Mouse (Mus musculus) bone marrow, adult 2 months (tissue): Measurements from ENCODE around the gene Tenm3. TPM values are rescaled to one million over a fixed set of nuclear protein-coding genes. Genes with fewer than 3 reads are reported as not detected.

Experiments used
- H3K27ac ChIP-seq: fragments of 200-500 bp; 2 replicates; pipeline ENCODE4 v1.5.1; 2012; ENCODE audit warnings: low read depth, mild to moderate bottlenecking, control low read depth, inconsistent platforms, low read length; ENCODE audit not compliant: control insufficient read depth, poor library complexity, insufficient read depth
- H3K4me1 ChIP-seq: fragments of 200-500 bp; 2 replicates; pipeline ENCODE4 v1.6.1; 2011; ENCODE audit warnings: low read length; ENCODE audit not compliant: control insufficient read depth, insufficient read depth
- H3K4me3 ChIP-seq: fragments of 200-500 bp; replicated peaks from 2 replicates; pipeline ENCODE3; 2011; ENCODE audit warnings: mild to moderate bottlenecking, low read depth, low read length, control low read depth; ENCODE audit not compliant: control insufficient read depth
- CTCF ChIP-seq: fragments of 200-500 bp; IDR thresholded peaks from 2 replicates; pipeline ENCODE4 v1.5.1; 2011; ENCODE audit warnings: low read length, control low read depth; ENCODE audit not compliant: control insufficient read depth, insufficient read depth
- POLR2A ChIP-seq: fragments of 200-500 bp; IDR thresholded peaks from 2 replicates; pipeline ENCODE4 v1.6.1; 2011; ENCODE audit warnings: low read depth, mild to moderate bottlenecking, control low read depth, low read length, borderline replicate concordance; ENCODE audit not compliant: control insufficient read depth
- WGBS: fragments of 180-500 bp; shearing (Covaris S2); methylation state at CpG from one replicate; pipeline ENCODE4 v1.1.7; 2018; 5-methylcytosine and 5-hydroxymethylcytosine counted together
- polyA plus RNA-seq: library from polyadenylated mRNA; stranded (reverse); fragments of >200 nt; gene quantifications from 2 replicates; pipeline ENCODE4 v1.2.4, GENCODE M21; 2011; ENCODE audit warnings: low replicate concordance; ENCODE audit not compliant: missing spikeins, insufficient read depth, insufficient read length

Gene Tenm3
- polyA plus RNA-seq, 1 experiment: 0.45 TPM

DNA sequence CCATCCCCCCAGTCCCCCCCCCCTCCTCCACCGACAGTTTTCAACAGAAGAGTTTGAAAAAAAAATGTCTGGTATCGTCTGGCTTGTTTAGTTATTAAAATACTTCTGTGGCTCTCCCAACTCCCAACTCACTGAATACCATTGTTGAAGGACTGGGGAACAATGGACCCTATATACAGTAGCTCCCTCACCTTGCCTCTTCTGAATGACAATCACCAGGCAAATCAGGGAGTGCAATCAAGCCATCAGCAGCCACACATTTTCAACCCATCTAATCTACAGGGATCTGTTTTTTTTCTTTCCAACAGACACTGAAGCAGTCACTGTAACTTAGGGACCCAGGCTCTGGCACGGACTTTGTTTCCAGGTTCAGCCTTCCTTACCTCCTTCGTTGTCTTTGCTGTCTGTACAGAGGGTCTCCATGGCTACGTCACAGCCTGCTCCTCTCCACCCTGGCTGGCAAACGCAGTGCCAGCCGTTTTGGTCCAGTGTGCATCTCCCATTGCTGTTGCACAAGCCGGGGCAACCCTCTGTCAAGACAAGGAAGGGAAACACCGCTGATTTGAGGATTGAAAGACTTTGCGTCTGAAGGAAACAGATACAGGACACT is 533.4 kb downstream of the Tenm3 start:
- no peak for TF ChIP-seq CTCF
- no peak for TF ChIP-seq POLR2A
- Histone ChIP-seq H3K4me3 (no peak overlapping the region), H3K27ac (no peak overlapping the region), H3K4me1 (no peaks in the 10 kb centered on the region)
- WGBS: 69% methylated on average over 10 of the region's 10 CpGs

- Histone ChIP-seq H3K4me3 (no peak overlapping the region), H3K27ac (no peak overlapping the region), H3K4me1 (no peaks in the 10 kb centered on the region)
- TF ChIP-seq CTCF (no peak), POLR2A (no peak)
- WGBS: 78% methylated on average over 16 of the region's 16 CpGs
Measured at GRCm38 (mm10) chr8:48309191-48309987, 534.4 kb downstream of the Tenm3 start.

GRCm38 (mm10) chr8:48304224-48304623 is 539.5 kb downstream of the Tenm3 start:
- WGBS: 82% methylated on average over 7 of the region's 7 CpGs
- no peak for TF ChIP-seq POLR2A
- TF ChIP-seq CTCF: no peak
- no peak overlapping the region for H3K27ac ChIP-seq
- H3K4me3 ChIP-seq: no peak overlapping the region
- no peaks in the 10 kb centered on the region for H3K4me1 ChIP-seq

DNA sequence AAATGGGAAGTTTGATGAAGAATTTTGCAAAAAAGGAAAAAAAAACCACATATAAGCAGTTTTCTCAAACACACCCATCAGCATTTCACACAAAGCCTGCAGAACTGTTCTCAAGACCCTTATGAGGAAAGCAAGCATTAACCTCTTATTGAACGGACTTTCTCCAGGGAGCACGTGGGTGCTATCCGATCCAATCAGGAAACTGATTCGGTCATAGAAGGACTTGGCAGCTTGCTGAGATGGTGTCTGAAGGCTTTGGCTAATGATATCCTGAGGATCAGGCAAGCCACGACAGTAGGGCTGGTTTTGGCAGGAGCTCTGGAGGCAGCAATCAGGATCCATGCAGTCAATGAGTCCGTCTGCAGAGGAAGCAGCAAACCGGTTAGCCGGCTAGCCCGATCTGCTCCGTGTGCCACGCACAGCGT is 543.1 kb downstream of the Tenm3 start:
- Histone ChIP-seq H3K4me3 (no peak overlapping the region), H3K4me1 (no peaks in the 10 kb centered on the region), H3K27ac (no peak overlapping the region)
- no peak for TF ChIP-seq POLR2A
- no peak for TF ChIP-seq CTCF
- 62% methylated on average over 12 of the region's 12 CpGs for WGBS

- TF ChIP-seq POLR2A (no peak), CTCF (no peak)
- 9% methylated on average over 8 of the region's 8 CpGs for WGBS
- H3K4me3 ChIP-seq: no peak overlapping the region
- H3K4me1 ChIP-seq: no peaks in the 10 kb centered on the region
- no peak overlapping the region for H3K27ac ChIP-seq
Measured at GRCm38 (mm10) chr8:48300061-48300460, 543.7 kb downstream of the Tenm3 start.

DNA sequence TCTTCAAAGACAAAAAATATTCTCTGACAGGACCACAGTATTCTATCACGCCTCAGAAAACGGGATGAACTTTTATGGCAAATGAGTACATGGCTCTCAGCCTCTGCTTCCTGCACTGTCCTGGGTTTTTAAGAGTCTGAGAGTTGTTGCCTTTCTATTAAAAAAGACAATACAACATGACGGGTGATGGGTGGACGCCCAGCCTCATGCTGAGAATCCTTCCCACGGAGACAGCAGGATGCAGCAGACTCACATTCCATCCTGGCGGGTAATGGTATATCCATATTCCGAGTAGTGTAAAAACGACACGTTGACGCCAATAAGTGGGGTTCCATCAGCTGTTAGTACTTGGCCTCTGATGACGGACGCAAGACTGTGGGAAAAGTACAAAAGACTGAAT is 544.4 kb downstream of the Tenm3 start:
- WGBS: 80% methylated on average over 12 of the region's 12 CpGs
- Histone ChIP-seq H3K27ac (no peak overlapping the region), H3K4me1 (no peaks in the 10 kb centered on the region), H3K4me3 (no peak overlapping the region)
- TF ChIP-seq POLR2A: no peak
- TF ChIP-seq CTCF: no peak

GRCm38 (mm10) chr8:48296371-48296770 is 547.4 kb downstream of the Tenm3 start:
- no peak for TF ChIP-seq CTCF
- TF ChIP-seq POLR2A: no peak
- no peak overlapping the region for H3K4me3 ChIP-seq
- 79% methylated on average over 7 of the region's 7 CpGs for WGBS
- no peaks in the 10 kb centered on the region for H3K4me1 ChIP-seq
- no peak overlapping the region for H3K27ac ChIP-seq

DNA sequence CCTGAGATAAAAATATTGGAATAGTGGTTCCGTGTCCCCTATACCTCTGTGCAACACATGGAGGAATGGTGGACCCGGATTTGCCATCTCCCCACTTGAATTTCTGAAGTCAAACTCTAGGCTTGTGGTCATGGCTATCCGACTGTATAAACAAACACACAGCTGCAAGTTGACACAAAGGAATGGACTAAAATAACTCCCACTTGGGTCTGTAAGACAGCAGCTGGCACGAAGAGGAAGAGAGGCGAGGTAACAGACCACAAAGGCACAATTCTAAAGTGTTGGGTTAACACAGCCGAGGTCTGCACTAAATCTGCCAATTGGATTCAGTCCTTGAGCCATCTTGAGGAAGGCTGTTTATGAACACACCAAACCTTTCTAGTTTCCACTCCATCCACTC is 548.2 kb downstream of the Tenm3 start:
- TF ChIP-seq CTCF (no peak), POLR2A (no peak)
- WGBS: 21% methylated on average over 6 of the region's 6 CpGs

DNA sequence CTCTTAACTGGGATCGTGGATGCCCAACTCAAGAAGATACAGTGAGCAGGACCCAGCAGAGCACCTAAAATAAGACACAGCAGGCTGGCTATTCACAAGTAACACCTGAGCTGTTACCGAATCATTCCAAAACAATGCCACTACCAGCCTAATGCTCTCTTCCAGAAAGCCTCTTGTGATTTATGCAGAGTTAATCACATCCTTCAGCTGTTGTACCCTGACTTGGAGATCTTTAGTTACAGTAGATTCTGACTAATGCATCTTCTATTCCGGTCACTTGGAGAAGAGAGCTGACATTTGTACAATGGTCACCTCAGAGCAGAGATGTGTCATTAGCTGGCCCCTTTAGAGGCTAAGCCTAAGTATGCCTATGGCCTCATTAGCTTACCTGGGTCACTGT is 550.0 kb downstream of the Tenm3 start:
- H3K27ac ChIP-seq: no peak overlapping the region
- no peak overlapping the region for H3K4me3 ChIP-seq
- 86% methylated on average over 3 of the region's 3 CpGs for WGBS
- H3K4me1 ChIP-seq: no peaks in the 10 kb centered on the region
- no peak for TF ChIP-seq CTCF
- no peak for TF ChIP-seq POLR2A

More for the DNA sequence above, 548.2 kb downstream of the Tenm3 start:
- no peak overlapping the region for H3K27ac ChIP-seq
- no peaks in the 10 kb centered on the region for H3K4me1 ChIP-seq
- no peak overlapping the region for H3K4me3 ChIP-seq
